Mouse (Mus musculus): ENCODE results near the gene Babam2. TPM values are rescaled to one million over a fixed set of nuclear protein-coding genes. Genes with fewer than 3 reads are reported as not detected.

The Babam2 gene
- polyA plus RNA-seq, 1 experiment from 2014 or later, result 57.4 TPM

- H3K27me3 ChIP-seq (ENCODE audit: low read depth, poor library complexity, severe bottlenecking), result no peaks in the 10 kb centered on the region
- H3K4me1 ChIP-seq, result no peaks in the 10 kb centered on the region
- no peak for DNase-seq (ENCODE audit: low spot score)
- WGBS, result 75% methylated on average over 2 of the region's 2 CpGs
- no peaks in the 10 kb centered on the region for H3K36me3 ChIP-seq
- H3K9me3 ChIP-seq (replicated peaks), result no peaks in the 10 kb centered on the region
- no peak overlapping the region for H3K4me3 ChIP-seq
- no peak overlapping the region for H3K27ac ChIP-seq (replicated peaks)
Observed at GRCm38 (mm10) chr5:32013053-32013452, 315.6 kb downstream of the Babam2 start.

GRCm38 (mm10) chr5:32014786-32015185 is 317.3 kb downstream of the Babam2 start:
- no peak for DNase-seq (ENCODE audit: low spot score)
- Histone ChIP-seq H3K4me3 (no peak overlapping the region), H3K27me3 (ENCODE audit: low read depth, poor library complexity, severe bottlenecking) (no peaks in the 10 kb centered on the region), H3K36me3 (no peaks in the 10 kb centered on the region), H3K4me1 (no peaks in the 10 kb centered on the region), H3K9me3 (replicated peaks) (no peaks in the 10 kb centered on the region), H3K27ac (replicated peaks) (no peak overlapping the region)
- 91% methylated on average over 7 of the region's 7 CpGs for WGBS

DNA sequence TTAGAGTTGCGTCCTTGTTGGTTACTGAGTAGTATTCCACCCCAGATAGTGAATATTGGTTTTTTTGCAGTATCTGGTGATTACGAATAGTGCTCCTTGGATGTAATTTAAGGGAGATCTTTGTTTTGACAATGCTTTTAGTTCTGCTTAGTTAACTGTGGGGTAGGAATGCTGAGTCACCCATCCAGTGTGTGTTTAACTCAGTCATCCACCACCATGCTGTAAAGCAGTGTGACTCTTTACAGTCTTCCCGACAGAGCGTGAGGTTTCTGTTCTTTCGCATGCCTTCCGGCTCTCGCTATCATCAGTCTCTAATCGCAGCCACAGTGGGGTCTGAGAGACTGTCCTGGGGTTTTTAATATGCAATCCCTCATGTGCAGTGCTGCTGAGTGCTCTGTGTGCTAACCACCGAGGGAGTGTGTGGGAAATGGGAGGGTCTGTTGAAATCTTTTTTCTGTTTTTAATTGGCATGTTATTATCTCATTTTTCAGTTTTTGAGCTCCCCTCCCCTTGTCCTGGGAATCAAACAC is 318.5 kb downstream of the Babam2 start:
- no peak for DNase-seq (ENCODE audit: low spot score)
- Histone ChIP-seq H3K36me3 (no peaks in the 10 kb centered on the region), H3K4me1 (no peaks in the 10 kb centered on the region), H3K27me3 (ENCODE audit: low read depth, poor library complexity, severe bottlenecking) (no peaks in the 10 kb centered on the region), H3K4me3 (no peak overlapping the region), H3K9me3 (replicated peaks) (no peaks in the 10 kb centered on the region), H3K27ac (replicated peaks) (no peak overlapping the region)
- WGBS, result 92% methylated on average over 9 of the region's 9 CpGs

DNA sequence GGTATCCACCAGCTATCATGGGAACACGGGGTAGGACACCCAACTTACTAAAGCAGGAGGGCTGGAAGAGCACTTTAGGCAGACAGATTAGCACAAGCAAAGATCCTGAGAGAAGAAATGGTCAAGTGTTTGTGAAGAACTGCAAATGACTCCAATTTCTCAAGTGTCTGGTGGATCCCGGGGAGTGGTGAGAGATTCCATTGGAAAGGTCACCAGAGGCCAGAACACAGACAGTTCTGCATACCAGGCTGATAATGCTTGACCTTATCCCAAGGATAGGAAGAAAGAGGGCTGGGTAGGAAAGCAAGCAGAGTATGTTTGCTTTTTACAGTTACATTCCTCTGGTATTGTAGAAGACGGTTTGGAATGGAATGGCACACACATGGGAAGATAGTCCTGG is 320.2 kb downstream of the Babam2 start:
- H3K27ac ChIP-seq (replicated peaks), result no peak overlapping the region
- WGBS, result 78% methylated on average over 3 of the region's 3 CpGs
- H3K4me1 ChIP-seq, result no peaks in the 10 kb centered on the region
- H3K4me3 ChIP-seq, result no peak overlapping the region
- no peak for DNase-seq (ENCODE audit: low spot score)
- no peaks in the 10 kb centered on the region for H3K36me3 ChIP-seq
- no peaks in the 10 kb centered on the region for H3K9me3 ChIP-seq (replicated peaks)
- H3K27me3 ChIP-seq (ENCODE audit: low read depth, poor library complexity, severe bottlenecking), result no peaks in the 10 kb centered on the region

DNA sequence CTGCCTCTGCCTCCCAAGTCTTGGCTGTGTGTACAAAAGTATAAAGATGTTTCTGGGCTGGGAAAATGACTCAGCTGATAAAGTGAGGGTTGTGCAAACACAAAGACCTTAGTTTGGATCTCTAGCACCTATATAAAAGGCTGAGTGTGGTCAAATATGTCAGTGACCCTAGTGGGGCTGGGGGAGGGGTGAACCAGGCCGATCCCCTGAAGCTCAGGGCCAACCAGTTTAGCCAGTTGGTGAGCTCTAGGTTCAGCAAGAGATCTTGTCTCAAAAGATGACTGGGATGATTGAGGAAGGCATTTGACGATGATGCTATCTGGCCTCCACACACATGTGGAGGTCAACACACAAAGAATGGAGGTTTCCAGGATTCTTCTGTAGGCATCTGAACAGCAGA is 320.8 kb downstream of the Babam2 start:
- Histone ChIP-seq H3K4me3 (no peak overlapping the region), H3K36me3 (no peaks in the 10 kb centered on the region), H3K27me3 (ENCODE audit: low read depth, poor library complexity, severe bottlenecking) (no peaks in the 10 kb centered on the region), H3K9me3 (replicated peaks) (no peaks in the 10 kb centered on the region), H3K4me1 (no peaks in the 10 kb centered on the region), H3K27ac (replicated peaks) (no peak overlapping the region)
- DNase-seq (ENCODE audit: low spot score), result no peak
- 90% methylated on average over 2 of the region's 2 CpGs for WGBS

DNA sequence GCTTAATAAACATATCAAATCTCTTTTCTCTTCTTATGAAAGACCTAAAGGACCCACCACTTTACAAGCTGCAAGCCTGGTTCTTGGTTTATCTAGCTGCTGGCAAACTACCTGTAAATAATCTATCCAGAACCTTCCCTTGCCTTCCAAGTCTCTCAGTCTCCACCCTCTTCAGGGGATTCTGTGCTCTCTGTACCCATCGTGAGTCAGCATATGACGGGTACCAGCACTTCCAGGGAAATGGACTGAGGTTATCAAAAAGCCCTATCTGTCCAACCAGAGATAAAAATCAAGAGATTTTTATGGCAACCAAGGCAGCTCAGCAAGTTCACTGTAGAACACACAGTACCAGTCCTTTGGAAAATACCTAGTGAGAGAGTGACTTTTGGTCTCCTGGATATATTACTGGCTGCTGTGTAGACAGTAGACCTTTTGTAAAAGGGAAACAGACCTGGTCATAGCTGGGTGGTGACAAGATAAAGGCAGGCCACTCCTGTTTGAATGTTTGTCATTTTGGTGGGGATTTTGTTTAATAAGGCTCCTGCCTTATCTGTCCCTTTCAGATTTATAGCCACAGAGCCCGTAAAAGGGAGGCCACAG is 332.4 kb downstream of the Babam2 start:
- WGBS, result 94% methylated on average over 3 of the region's 3 CpGs
- no peak overlapping the region for H3K4me3 ChIP-seq
- H3K27me3 ChIP-seq (ENCODE audit: low read depth, poor library complexity, severe bottlenecking), result no peaks in the 10 kb centered on the region
- H3K27ac ChIP-seq (replicated peaks), result no peak overlapping the region
- no peak for DNase-seq (ENCODE audit: low spot score)
- H3K36me3 ChIP-seq, result no peaks in the 10 kb centered on the region
- no peaks in the 10 kb centered on the region for H3K9me3 ChIP-seq (replicated peaks)
- peaks cover 4% of the 10 kb centered on the region; the same call in 1 of the 2 replicates for H3K4me1 ChIP-seq

DNA sequence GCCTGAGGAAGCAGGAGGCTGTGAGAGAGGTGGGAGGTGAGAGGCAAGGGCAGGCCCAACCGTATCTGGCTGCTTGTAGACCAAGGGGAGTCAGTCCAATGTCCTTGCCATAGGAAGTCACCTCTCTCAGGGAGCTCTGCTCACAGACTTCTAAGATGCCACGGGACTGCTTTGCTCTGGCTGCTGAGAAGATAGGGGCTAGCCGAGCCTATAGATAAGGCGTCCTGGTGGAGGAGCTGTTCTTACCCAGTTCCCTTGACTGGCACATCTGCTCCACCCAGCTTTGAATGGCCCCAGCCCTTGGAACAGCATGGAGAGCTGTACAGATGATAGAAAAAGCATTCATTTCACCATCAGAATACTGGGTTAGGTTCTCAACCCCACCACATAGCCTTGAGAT is 335.7 kb downstream of the Babam2 start:
- Histone ChIP-seq H3K9me3 (replicated peaks) (no peaks in the 10 kb centered on the region), H3K27ac (replicated peaks) (no peak overlapping the region), H3K36me3 (no peaks in the 10 kb centered on the region), H3K4me1 (peaks cover 4% of the 10 kb centered on the region; the same call in 1 of the 2 replicates), H3K4me3 (no peak overlapping the region), H3K27me3 (ENCODE audit: low read depth, poor library complexity, severe bottlenecking) (no peaks in the 10 kb centered on the region)
- 64% methylated on average over 4 of the region's 4 CpGs for WGBS
- DNase-seq (ENCODE audit: low spot score), result no peak

DNA sequence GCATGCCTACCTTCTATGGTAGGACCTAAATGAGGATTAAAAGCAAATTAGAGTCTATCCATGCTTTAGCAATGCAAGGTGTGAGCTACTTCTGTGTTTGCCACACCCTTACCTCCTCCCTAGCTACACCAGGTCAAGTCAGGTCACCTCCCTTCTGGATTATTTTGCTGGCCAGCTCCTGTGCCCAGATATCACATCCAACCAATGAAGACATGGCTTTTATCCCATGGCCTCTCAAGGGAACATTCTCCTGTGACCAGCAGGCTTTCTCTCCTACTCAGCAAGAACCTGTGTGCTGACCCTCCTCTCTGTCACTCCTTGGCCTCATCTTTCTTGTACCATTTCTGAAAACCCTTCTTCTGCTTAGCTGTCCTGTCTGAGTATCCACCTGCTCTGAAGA is 336.1 kb downstream of the Babam2 start:
- Histone ChIP-seq H3K36me3 (no peaks in the 10 kb centered on the region), H3K27me3 (ENCODE audit: low read depth, poor library complexity, severe bottlenecking) (no peaks in the 10 kb centered on the region), H3K27ac (replicated peaks) (no peak overlapping the region), H3K9me3 (replicated peaks) (no peaks in the 10 kb centered on the region), H3K4me3 (no peak overlapping the region), H3K4me1 (peaks cover 4% of the 10 kb centered on the region; the same call in 1 of the 2 replicates)
- DNase-seq (ENCODE audit: low spot score), result no peak

DNA sequence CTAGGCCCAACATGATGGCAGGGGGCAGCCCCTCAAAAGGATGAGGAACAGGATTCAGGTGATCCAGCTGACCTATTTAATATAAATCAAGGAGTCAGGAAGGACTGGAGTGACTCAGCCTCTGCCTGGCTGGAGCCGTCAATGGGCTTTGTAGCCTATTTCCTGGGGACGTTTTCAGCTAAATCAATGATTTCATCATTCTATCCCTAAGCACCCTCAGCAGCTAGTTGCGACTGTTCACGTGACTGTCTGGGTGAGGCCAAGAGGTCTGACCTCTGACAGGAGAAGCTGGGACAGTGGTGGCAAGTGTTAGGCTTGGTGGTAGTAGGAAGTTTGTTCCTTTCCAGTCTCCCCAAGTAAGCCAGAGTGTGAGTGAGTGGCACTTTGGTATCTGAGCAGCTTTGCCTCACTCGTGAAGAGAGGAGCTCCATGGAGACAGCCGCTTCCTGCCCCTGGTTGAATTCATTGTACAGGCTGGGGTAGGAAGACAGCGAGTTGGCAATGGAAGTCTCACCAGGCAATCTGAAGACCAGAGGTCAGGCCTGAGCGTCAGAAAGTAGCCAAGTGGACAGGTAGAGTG is 337.1 kb downstream of the Babam2 start:
- no peak overlapping the region for H3K4me3 ChIP-seq
- WGBS, result 90% methylated on average over 8 of the region's 8 CpGs
- no peak overlapping the region for H3K27ac ChIP-seq (replicated peaks)
- no peaks in the 10 kb centered on the region for H3K36me3 ChIP-seq
- no peaks in the 10 kb centered on the region for H3K27me3 ChIP-seq (ENCODE audit: low read depth, poor library complexity, severe bottlenecking)
- H3K9me3 ChIP-seq (replicated peaks), result no peaks in the 10 kb centered on the region
- peaks cover 4% of the 10 kb centered on the region; the same call in 1 of the 2 replicates for H3K4me1 ChIP-seq
- no peak for DNase-seq (ENCODE audit: low spot score)

DNA sequence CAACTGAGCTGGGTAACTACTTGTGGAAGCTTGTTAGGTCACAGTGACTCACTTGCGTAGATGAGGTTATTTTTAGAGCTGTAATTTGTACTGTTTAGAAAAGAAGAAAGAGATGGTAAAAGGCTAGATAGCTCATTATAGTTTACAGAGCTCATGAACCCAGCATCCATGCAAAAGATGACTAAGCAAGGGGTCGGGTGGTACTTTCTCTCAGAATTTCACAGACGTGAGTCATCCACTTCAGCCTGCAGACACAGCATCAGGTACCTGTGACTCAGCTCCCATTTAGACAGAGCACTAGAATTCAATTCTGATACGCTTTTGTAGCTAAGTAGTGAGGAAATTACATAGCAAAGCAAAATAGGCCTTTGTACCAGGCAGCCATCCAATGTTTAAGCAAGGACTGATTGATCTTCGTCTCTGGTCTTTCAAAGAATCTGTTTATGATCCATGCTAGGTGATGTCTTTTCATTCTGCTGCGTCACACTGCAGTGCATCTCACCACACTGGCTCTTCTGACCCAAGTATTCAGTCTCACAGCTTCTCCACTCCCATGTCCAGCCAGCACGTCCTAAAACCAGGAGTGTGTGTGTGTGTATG is 338.3 kb downstream of the Babam2 start:
- H3K4me1 ChIP-seq, result peaks cover 4% of the 10 kb centered on the region; the same call in 1 of the 2 replicates
- H3K9me3 ChIP-seq (replicated peaks), result no peaks in the 10 kb centered on the region
- H3K27me3 ChIP-seq (ENCODE audit: low read depth, poor library complexity, severe bottlenecking), result no peaks in the 10 kb centered on the region
- no peak overlapping the region for H3K4me3 ChIP-seq
- 83% methylated on average over 7 of the region's 7 CpGs for WGBS
- H3K36me3 ChIP-seq, result no peaks in the 10 kb centered on the region
- no peak overlapping the region for H3K27ac ChIP-seq (replicated peaks)
- no peak for DNase-seq (ENCODE audit: low spot score)

GRCm38 (mm10) chr5:32036896-32037295 is 339.4 kb downstream of the Babam2 start:
- DNase-seq (ENCODE audit: low spot score), result no peak

DNA sequence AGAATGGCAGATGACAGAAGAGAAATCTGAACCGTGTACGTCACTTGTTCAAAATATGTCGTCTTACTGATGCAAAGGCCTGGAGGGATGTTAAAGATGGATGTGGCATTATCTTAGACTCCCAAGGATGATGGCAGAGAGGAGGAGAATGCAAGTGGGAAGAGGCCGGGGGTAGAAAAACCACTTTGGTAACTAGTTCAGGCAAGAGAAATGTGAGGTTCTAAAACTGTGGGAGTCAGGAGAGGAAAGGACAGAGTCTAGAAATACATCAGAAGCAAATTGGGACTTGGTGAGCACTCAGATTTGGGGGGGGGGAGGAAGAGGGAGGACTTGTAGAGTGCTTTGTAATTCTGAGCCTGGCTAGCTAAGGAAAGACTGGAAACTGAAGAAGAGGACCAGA is 340.1 kb downstream of the Babam2 start:
- Histone ChIP-seq H3K4me1 (peaks cover 4% of the 10 kb centered on the region; the same call in 1 of the 2 replicates), H3K9me3 (replicated peaks) (no peaks in the 10 kb centered on the region), H3K36me3 (no peaks in the 10 kb centered on the region), H3K27ac (replicated peaks) (no peak overlapping the region), H3K27me3 (ENCODE audit: low read depth, poor library complexity, severe bottlenecking) (no peaks in the 10 kb centered on the region), H3K4me3 (no peak overlapping the region)
- 94% methylated on average over 4 of the region's 4 CpGs for WGBS
- DNase-seq (ENCODE audit: low spot score), result no peak

More at GRCm38 (mm10) chr5:32036896-32037295, 339.4 kb downstream of the Babam2 start:
- Histone ChIP-seq H3K9me3 (replicated peaks) (no peaks in the 10 kb centered on the region), H3K4me3 (no peak overlapping the region), H3K4me1 (peaks cover 4% of the 10 kb centered on the region; the same call in 1 of the 2 replicates), H3K27ac (replicated peaks) (no peak overlapping the region), H3K27me3 (ENCODE audit: low read depth, poor library complexity, severe bottlenecking) (no peaks in the 10 kb centered on the region), H3K36me3 (no peaks in the 10 kb centered on the region)
- WGBS, result 82% methylated on average over 2 of the region's 2 CpGs

GRCm38 (mm10) chr5:32038994-32039393 is 341.5 kb downstream of the Babam2 start:
- Histone ChIP-seq H3K9me3 (replicated peaks) (no peaks in the 10 kb centered on the region), H3K27me3 (ENCODE audit: low read depth, poor library complexity, severe bottlenecking) (no peaks in the 10 kb centered on the region), H3K36me3 (no peaks in the 10 kb centered on the region), H3K4me1 (no peaks in the 10 kb centered on the region), H3K4me3 (no peak overlapping the region), H3K27ac (replicated peaks) (no peak overlapping the region)
- no peak for DNase-seq (ENCODE audit: low spot score)

Data from midbrain, embryonic 10.5 days (tissue).